Mouse (Mus musculus): ENCODE data around the gene Lrrc3b. TPM values are rescaled to one million over a fixed set of nuclear protein-coding genes. Genes with fewer than 3 reads are reported as not detected.

The Lrrc3b gene
- polyA plus RNA-seq, 1 experiment from 2014 or later: 1.6 TPM

DNA sequence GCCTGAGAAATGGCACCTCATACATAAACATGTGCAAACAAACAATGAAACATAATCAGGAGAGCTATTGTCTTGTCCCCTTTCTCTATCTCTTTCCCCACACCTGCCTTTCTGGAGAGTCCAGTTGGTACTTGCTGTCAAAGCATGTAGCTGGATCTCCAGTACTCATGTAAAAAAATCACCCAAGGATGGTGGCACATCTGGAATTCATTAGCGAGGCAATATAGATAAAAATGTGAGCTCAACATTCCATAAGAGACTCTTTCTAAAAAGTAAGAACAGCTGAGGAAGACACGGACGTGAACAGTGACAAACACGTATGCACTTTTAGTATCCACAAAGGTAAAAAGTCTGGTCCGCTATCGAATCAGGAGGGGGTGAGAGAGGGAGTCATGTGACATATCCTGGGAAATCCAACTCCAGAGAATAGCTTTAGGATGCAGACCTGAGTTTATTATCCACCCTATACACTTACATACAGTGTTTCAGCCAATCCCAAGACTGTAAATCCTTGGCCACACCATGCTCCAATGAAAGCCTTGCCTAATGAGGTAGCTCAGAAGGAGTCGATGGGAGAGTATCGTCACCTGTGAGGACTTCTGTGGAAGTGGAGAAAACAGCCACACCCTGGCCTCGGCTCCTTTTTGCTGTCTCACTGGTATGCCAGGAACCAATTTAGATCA, 116.2 kb downstream of the Lrrc3b start:
- Histone ChIP-seq H3K4me3 (ENCODE audit: low read depth, low read length) (no peak overlapping the region), H3K27me3 (ENCODE audit: control insufficient read depth, insufficient read depth, low read length) (no peaks in the 10 kb centered on the region), H3K9me3 (ENCODE audit: control insufficient read depth, low read length) (no peaks in the 10 kb centered on the region), H3K27ac (ENCODE audit: low read depth, low read length) (no peak overlapping the region), H3K36me3 (ENCODE audit: control insufficient read depth, insufficient read depth, low read length) (no peaks in the 10 kb centered on the region), H3K9ac (ENCODE audit: low read depth, low read length) (no peak overlapping the region), H3K4me1 (replicated peaks; ENCODE audit: control insufficient read depth, insufficient read depth, low read length) (no peaks in the 10 kb centered on the region), H3K4me2 (replicated peaks; ENCODE audit: low read depth, low read length) (no peak overlapping the region)
- 81% methylated on average over 9 of the region's 9 CpGs for WGBS
- DNase-seq (ENCODE audit: low spot score) (no peak), ATAC-seq (ENCODE audit: low FRiP score) (no peak)

- H3K27ac ChIP-seq (ENCODE audit: low read depth, low read length): no peak overlapping the region
- no peak overlapping the region for H3K4me2 ChIP-seq (replicated peaks; ENCODE audit: low read depth, low read length)
- H3K4me1 ChIP-seq (replicated peaks; ENCODE audit: control insufficient read depth, insufficient read depth, low read length): no peaks in the 10 kb centered on the region
- H3K27me3 ChIP-seq (ENCODE audit: control insufficient read depth, insufficient read depth, low read length): no peaks in the 10 kb centered on the region
- no peak overlapping the region for H3K9ac ChIP-seq (ENCODE audit: low read depth, low read length)
- H3K36me3 ChIP-seq (ENCODE audit: control insufficient read depth, insufficient read depth, low read length): no peaks in the 10 kb centered on the region
- ATAC-seq (ENCODE audit: low FRiP score) (no peak), DNase-seq (ENCODE audit: low spot score) (no peak)
- no peak overlapping the region for H3K4me3 ChIP-seq (ENCODE audit: low read depth, low read length)
- no peaks in the 10 kb centered on the region for H3K9me3 ChIP-seq (ENCODE audit: control insufficient read depth, low read length)
These were observed 119.3 kb downstream of the Lrrc3b start for GRCm38 (mm10) chr14:15319399-15319915.

DNA sequence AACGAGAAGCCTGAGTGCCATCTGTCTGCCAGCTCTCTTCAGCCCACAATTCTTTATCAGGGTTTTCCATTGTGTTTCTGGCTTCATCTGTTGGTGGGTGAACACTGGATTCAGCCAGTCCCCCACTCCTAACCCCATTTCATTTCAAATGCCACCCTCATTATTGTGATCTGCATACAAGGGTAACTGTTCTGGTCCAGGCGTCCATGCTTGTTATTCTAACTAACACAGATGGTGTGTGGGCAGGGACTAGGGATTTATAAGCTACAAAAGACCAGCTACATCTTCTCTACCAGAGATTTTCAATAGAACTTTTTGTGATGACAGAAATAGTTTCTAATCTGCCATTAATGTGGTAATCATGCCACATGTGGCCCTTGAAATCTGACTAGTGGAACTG, 130.2 kb downstream of the Lrrc3b start:
- no peak for DNase-seq (ENCODE audit: low spot score)
- H3K4me1 ChIP-seq (replicated peaks; ENCODE audit: control insufficient read depth, insufficient read depth, low read length): no peaks in the 10 kb centered on the region
- ATAC-seq (ENCODE audit: low FRiP score): no peak
- H3K27ac ChIP-seq (ENCODE audit: low read depth, low read length): no peak overlapping the region
- H3K9ac ChIP-seq (ENCODE audit: low read depth, low read length): no peak overlapping the region
- H3K4me3 ChIP-seq (ENCODE audit: low read depth, low read length): no peak overlapping the region
- H3K27me3 ChIP-seq (ENCODE audit: control insufficient read depth, insufficient read depth, low read length): no peaks in the 10 kb centered on the region
- H3K4me2 ChIP-seq (replicated peaks; ENCODE audit: low read depth, low read length): no peak overlapping the region
- 78% methylated on average over 2 of the region's 2 CpGs for WGBS
- H3K36me3 ChIP-seq (ENCODE audit: control insufficient read depth, insufficient read depth, low read length): no peaks in the 10 kb centered on the region
- H3K9me3 ChIP-seq (ENCODE audit: control insufficient read depth, low read length): no peaks in the 10 kb centered on the region
